Mouse (Mus musculus) lung, postnatal 25 days (tissue): ENCODE data around the gene Wdsub1.
"Not testable (repeated sequence)": the region's sequence is repeated elsewhere in the genome, so short reads cannot be mapped to it uniquely, and the experiment has no call there.

Experiments used
- DNase-seq: peaks from one replicate; pipeline ENCODE4 v3.0.0; 2022; ENCODE audit warnings: low spot score

Gene Wdsub1

DNA sequence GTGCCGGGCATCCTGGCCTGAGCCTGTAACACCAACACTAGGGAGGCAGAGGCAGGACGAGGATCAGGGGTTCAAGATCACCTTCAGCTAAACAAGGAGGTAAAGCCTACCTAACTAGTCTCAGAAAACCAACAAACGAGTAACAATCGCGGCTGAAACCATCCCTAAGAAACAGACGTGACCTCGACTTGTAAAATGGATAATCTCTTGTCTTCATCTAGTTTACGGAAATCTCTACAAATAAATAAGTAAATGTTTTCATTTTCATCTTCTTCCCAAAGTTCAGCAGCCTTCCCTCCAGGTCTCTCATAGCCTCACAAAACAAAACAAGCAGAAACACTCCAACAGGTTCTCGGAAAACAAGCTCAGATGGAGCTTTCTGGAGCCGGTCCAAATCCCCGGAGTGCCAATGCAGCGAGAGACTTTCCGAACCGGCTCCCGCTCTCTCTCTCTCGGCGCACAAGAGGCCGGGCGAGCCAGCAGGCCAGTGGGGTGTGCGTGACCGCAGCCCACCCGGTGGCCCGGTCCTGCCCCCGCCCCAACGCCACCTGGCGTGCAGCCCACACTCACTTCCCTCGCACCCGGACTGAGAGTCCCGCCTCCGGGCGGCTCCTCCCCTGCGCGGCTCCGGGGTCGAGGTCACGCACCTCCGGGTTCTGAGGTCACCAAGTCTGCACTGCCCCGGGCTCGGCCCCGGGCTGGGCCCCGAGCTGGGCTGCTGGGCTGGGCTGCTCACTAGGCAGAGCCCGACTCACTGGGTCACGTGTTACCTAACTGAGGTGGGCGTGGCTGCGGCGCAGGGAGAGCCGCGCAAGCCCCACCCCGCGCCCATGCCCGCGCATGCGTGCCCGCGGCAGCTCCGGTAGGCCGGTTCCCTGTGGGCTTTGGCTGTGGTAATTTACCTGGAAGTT lies at the start of gene Wdsub1:
Wdsub1 (minus strand) TSS at position 761 of the 911 bp plus-strand sequence.
- DNase-seq: peak; percentile 95

DNA sequence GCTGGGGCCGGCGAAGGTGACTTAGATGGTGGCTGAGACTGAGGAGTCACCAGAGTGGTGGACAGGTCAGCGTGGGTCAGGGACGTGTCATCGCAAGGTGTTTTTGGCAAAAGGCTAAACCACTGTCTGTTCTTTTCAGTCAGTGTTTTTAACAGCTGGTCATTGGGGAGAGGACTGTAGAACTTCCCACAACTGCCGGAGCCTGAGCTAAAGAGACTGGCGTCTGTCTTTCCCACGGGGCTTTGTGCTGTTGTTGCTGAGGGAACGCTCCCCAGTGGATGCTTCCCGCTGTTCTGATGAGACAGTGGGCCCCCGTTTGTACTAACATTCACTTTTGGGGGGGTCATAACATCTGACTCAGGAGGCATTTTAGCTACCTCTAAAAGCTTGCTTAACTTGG lies 31.2 kb upstream of the Wdsub1 start:
- DNase-seq: no peak

DNA sequence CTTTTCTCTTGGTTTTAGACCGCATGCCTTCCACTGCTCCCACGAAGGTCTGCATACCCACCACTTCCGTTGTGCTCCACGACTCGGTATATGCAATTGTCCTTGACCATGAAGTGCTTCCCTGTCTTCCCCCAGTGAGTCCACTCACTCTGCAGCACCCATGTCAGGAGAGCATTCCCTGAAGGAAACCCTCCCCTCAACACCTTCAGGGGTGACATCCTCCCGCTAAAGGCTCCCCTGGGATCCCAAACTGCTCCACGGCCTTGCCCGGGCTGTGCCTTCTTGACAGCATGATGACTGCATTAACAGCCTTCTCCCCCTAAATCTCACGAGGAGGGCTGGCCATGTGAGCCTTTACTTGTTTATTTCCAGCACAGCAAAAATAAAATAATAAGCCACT lies 25.7 kb upstream of the Wdsub1 start:
- no peak for DNase-seq

DNA sequence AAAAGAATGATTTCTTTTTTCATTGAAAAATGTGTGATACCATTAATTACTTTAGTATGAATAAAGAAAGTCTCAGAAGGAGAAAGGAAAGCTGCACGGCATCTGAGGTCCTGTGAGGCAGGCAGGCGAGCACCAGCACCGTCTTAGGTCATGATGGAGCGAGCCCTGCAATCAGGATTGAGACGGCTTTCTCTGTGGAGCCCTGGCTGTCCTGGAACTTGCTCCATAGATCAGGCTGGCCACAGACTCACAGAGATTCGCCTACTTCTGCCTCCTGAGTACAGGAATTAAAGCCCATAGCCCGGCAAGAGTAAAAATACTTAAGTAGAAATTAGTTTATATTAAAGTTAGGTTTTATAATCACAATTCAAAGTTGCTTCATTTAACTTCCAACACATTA lies 21.6 kb upstream of the Wdsub1 start:
- DNase-seq: no peak

DNA sequence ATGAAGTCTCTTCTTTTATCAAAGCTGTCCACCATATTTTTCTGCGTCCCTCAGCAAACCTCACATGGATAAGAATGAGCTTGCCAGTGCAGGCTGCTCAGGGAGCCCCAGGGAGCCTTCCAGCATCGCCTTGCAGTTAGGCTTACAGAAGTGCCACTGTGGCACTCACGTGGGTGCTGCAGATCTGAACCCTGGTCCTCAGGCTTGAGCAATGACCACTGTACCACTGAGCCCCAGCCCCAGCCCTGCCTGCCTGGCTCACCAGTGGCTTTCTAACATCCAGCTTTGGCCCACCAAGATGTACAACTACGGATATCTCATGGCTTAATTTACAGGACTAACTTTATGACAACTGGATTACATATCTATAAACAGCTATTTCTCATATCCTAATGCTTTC lies 16.3 kb upstream of the Wdsub1 start:
- no peak for DNase-seq

DNA sequence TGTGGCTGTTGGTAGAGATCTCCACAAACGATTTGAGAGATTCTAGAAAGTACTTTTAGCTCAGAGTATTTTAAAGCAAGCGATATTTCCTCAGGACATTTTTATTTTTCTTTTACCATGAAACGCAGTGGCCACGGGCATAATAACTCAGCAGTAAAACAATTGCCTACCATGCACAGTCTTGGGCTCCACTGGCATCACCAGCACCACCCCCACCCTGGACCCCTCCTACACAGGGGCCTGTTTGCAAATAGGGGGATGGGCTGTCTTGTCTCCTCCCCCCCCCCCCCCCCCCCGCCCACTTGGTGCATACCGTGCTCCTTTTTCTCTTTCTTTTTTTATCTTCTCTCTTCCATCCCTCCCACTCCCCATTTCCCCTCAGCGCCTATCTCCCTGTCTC lies 15.7 kb upstream of the Wdsub1 start:
- DNase-seq: no peak

DNA sequence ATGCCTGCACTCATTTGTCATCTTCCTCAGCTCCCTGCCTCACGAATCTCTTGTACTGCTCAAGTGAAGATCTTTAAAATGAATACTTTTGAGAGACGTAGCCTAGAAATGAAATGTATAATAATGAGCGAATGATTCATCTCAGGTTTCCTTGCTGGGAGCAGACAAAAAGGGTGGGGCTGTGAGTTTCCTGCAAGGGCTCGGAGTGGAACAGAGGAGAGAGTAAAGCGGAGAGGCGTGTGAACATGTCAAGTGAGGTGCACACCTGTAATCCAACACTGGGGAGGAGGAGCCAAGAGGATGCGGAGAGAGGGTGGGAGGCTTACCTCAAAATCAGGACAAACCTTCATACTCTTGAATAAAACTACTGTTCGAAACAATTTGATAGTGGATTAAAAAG lies 14.4 kb upstream of the Wdsub1 start:
- no peak for DNase-seq

DNA sequence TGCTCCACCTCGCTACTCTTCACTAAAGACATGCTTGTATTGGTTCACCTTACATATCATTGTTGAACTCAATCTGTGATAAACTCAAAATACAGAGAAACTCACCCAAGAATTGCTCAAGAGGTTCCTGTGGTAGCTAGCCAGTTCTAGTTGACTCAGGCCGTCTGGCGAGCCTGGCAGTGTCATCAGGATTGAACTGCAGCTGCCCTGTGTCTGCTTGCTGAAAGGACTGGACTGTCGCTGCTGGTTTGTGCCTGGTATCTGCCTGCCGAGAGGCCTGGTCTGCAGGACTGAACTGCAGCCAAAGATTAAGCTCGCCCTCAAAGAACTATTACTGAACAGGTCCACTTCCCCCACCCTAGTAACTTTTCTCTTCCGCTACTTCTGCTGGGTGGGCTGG lies 14.0 kb upstream of the Wdsub1 start:
- DNase-seq: peak; percentile 16

DNA sequence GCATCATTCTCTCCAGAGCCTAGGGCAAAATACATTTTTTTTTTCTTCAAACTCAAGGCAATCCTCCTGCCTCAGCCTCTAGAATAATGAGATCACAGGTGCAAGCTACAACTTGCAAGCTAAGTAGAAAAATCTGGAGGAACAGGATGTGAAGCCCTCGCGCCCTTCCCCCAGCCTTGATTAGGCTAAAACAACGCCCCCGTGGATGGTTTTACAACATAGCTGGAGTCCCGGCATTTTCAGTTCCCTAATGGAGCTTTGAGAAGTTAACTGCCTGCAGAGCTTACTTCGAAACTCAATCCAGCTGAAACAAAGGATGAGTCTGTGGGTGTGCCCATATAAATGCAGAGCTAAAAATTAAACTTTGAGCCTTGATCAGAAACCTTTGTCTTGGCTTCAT lies 7.3 kb upstream of the Wdsub1 start:
- DNase-seq: no peak

DNA sequence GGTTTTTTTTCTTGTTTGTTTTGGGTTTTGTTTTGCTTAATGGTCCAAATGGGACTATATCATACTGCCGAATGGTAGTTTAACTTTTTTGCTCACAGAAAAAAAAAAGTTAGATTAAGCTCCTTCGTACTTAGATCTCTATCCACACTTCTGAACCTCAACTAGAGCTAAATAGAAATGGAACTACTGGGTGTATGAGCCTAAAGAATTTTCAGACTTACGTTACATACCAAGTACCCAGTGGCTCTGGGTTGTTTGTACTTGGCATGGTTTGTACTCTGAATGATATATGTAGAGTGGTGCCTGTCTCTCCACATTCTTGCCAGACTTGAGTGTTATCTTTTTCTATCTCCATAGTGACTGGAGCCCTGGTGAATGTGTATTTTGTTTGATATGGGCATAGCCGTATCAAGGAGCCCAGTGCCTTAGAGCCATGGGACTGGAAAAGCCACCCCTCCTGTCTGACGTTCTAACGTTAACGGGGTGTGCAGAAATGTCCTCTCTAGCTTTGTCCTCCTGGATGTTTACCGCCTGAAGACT lies 421 bp upstream of the Wdsub1 start:
- peak; percentile 2 for DNase-seq

DNA sequence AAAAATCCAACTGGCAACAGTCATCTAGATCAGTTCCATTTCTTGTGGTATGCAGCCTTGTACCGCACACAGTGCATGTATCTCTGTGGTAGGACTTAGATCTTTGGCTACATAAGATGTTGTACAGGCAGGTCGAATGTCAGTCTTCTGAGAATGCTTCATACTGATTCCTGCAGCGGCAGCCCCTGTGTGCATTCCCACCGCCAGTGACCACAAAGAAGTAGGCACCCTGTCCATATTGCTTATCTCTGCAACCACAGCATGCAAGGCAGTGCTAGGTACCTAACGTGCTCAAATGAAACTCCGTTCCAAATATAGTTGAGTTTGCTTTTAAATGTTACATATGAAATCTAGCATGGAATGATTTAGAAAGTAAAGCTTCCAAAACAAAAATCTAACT lies 987 bp downstream of the Wdsub1 start:
- no peak for DNase-seq

DNA sequence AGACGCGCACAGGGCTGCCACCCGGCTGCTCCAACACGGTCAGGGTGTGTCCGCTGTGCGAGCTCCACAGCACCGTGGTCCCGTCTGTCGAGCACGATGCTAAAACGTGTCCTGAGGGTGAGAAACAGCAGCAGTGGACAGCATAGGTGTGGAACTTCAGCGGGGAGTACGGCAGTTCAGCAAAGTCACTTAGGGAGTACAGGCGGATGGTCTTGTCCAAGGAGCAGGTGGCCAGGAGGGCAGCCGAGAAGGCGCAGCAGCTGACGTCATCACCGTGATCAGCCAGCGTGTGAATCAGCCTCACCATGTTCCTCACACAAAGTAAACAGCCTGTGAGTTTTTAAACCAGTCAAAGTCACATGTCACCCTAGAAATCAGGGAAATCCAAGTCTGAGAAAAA lies 4.2 kb downstream of the Wdsub1 start:
- DNase-seq: no peak

DNA sequence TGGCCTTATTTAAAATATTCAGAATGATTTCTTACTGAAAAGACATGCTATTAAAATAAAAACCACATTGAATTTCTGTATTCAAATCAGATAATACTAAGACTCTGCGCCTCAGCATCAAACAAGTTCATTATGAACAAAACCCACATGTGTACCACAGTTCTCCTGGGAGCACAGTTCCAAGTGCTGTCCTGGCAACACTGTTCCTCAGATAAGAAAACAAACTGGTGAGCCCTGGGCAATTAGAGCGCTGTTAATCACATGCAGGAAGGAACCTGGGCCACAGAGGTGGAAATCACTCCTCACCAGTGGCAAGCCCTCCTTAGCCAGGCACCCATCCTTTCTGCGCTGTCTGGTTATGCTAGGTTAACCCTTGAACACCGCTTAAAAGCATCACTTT lies 5.1 kb downstream of the Wdsub1 start:
- no peak for DNase-seq

DNA sequence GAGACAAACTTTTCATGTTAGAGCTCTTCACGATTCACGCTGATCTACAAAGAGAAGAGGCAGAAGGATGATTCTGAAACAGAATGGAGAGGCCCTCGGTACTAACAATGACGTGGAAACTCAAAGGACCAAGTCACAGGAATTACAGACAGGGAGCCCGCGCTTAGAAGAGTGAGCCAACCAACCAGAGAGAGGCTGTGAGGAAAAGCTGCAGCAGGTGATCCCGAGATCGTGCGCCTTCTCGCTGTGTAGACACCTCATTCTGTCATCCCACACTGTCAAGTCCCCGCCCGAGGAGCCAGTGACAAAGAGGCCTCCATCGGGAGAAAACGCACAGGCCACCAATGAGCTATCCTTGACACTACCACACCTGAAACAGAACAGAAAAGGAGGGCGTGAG lies 5.9 kb downstream of the Wdsub1 start:
- DNase-seq: no peak

DNA sequence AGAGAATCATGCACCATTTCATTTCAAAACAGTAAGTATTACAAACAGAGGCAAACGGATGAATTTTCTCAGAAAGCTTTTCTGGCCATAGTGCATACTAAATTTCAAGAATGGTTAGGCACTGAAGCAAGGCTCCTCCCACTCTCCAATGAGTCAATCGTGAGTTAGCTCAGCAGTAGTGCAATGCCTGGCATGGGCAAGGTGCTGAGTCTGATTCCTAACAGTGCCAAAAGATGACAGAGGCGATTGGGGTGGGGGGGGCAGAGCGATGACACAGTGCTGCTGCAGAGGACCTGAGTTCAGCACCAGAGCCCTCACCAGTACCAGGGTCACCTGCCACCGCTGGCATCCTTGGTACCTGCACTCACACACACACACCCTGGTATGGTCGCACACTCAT lies 11.9 kb downstream of the Wdsub1 start:
- no peak for DNase-seq

DNA sequence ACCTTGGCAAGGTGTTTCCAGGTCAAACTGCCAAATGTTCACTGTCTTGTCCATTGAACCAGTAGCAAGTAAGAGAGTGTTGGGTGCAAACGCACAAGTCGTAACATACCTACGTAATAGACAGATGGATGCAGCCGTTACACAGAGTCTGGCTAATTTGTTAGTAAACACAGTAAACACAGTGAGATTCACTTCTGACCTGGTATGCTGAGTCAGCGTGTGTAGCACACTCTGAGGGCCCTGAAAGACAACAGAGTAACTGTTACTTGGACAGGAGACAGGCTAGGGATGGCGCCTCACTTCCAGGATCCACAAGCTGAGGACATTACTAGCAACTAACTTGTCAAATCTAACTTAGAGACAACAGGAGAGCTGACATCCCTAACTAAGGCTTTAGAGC lies 19.8 kb downstream of the Wdsub1 start:
- DNase-seq: no peak

DNA sequence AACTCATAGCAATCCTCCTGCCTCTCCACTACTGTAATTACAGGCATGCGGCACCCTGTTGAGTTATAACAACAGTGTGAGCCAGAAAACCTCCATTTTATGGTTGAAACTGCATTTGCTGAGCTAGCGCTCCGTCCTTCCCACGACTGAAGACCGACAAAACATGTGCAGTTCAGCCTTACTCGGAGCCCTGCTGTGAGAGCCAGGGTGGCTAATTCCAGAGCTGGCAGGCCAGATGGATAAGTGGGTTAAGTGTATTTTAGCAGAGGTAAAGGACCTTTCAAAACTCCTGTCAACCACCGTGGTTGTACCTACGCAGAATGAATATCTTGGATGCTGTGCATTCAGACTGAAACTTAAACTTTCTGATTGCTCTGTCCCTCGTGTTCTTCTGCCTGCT lies 28.0 kb downstream of the Wdsub1 start:
- DNase-seq: no peak

DNA sequence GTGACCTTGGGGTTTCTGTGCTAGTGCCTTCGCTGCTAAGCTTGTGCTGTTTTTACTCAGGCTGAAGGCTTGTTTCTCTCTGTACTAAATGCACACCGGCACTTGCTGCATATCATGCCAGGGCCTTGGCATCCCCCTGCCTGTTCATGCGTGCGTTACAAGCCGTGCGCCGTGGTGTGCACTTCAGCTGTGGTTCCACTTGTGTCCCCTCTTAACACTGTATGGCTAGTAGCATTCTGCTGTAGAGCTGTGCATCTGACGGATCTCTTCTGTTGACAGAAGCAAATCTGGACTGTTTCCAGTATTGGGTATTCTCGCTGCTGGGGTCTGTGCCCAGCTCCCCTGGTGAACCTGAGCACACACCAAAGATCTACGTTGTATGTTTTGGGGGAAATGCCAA lies 28.8 kb downstream of the Wdsub1 start:
- DNase-seq: no peak

DNA sequence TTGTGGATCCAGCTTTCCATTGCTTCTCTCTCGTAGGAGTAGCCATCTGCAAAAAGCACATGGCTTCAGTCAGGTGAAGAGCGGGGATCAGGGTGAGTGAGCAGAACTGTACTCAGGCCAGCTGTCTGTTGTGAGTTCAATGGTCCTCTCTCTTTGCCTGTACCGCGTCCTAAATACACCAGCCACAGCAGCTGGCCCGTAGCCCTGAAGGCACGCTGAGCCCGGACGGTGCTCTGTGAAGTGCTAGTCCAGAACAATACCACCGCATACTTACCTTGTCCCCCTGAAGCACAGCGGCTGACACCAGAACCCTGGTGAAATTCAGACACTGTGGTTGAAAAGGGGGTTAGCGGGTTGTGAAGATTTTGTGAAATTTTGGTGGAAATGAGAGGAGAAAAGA lies 29.5 kb downstream of the Wdsub1 start:
- DNase-seq: no peak

DNA sequence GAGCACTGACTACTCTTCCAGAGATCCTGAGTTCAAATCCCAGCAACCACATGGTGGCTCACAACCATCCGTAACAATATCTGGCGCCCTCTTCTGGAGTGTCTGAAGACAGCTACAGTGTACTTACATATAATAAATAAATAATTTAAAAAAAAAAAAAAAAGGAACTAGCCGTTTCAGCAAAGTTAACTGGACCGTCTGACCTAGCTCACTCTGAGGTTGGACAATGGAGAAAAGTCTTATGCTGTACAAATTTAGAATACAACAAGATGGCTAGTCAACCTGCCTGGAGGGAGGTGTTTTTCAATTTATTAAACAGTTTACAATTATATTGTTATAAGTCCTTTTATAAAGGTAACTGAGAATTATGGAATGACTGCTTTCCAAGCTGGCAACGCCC lies 30.5 kb downstream of the Wdsub1 start:
- DNase-seq: not testable (repeated sequence)

DNA sequence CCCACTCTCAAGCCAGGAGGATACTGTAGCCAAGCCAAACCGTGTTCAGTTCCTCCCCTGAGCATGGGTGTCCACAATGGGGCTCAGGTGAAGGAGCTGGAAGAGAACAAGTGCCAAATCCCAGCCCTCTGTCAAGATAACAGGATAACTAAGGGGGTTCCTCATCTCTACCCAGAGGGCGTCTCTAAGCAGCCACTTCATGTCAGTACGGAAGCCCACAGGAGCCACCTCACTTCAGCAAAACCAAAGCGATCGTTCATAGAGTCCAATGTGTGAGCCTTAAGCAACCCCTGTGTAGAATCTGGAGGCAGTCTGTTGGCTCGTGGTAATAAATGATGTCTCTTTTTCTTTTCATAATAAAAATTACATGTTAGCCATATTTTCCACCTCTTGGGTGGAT lies 38.5 kb downstream of the Wdsub1 start:
- DNase-seq: no peak

DNA sequence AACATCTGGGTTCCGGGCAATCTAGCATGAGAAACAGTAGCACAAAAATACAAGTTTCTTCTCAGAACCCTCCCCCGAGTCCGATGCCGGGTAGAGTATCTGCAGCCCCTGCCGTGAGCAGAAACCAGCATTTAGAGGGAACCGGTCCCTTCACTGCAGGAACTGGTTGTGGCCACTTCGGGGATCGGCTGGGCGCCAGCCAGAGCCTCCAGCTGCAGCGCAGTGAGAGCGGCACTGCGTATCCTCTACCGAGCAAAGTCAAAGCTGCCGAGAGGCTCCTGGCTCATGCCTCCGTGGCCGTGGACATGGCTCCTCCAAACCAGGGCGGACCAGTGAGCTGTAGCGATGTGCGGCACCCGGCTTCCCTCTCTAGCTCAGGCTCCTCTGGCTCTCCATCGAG lies 39.2 kb downstream of the Wdsub1 start:
- DNase-seq: no peak

DNA sequence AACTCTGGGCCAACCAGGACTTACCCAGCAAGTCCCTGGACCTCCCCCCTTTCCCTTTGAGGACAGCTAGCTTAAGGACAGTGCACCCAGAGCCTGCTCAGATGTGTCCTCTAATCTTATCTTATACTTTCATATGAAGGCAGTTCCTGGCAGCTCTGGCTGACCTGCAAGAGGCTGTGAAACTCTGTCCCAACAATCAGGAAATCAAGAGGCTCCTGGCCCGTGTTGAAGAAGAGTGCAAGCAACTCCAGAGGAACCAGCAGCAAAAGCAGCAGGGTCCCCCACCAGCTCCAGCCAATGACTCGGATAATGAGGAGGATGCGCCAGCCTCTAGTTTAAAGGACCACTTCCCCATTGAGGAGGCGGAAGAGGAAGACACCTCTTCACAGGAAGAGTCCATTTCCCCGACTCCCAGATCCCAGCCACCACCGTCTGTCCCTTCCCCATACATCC lies 39.8 kb downstream of the Wdsub1 start:
- no peak for DNase-seq

DNA sequence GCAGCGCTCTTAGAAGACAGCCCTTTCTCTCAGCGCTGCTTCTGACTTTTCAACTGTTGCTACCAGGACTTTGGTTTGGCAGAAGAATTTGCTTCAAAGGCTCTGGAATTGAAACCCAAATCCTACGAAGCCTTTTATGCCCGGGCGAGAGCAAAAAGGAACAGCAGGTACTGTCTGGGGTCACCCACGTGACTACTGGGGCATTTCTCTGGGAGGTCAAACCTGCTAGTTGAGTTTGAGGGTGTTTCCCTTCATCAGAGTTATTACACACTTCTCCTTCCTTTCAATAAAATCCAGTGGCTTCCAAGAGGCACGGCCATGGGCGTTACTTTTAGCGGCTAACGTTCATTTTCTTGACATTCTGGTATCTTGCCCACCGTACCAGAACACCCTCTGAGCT lies 40.4 kb downstream of the Wdsub1 start:
- peak; percentile 16 for DNase-seq
